Mouse (Mus musculus) hindbrain, embryonic 10.5 days (tissue): ENCODE results near the gene Zdhhc19. TPM values are rescaled to one million over a fixed set of nuclear protein-coding genes. Genes with fewer than 3 reads are reported as not detected.
"Not testable (repeated sequence)": the region's sequence is repeated elsewhere in the genome, so short reads cannot be mapped to it uniquely, and the experiment has no call there.

Experiments
- DNase-seq: peaks from one replicate; pipeline ENCODE4 v3.0.0-alpha.2; 2017; ENCODE audit warnings: low spot score
- H3K27ac ChIP-seq: fragments of 300-500 bp; sonication (generic); 2 replicates; pipeline ENCODE4 v1.5.1; 2016; ENCODE audit warnings: mild to moderate bottlenecking, moderate library complexity
- H3K27me3 ChIP-seq: fragments of 300-500 bp; sonication (generic); 2 replicates; pipeline ENCODE4 v1.6.1; 2016; ENCODE audit warnings: mild to moderate bottlenecking; ENCODE audit not compliant: poor library complexity, insufficient read depth, severe bottlenecking
- H3K36me3 ChIP-seq: fragments of 300-500 bp; sonication (generic); 2 replicates; pipeline ENCODE4 v1.6.1; 2016; ENCODE audit warnings: mild to moderate bottlenecking, moderate library complexity
- H3K4me1 ChIP-seq: fragments of 300-500 bp; sonication (generic); replicated peaks from 2 replicates; pipeline ENCODE4 v1.6.1; 2016; ENCODE audit warnings: mild to moderate bottlenecking
- H3K4me3 ChIP-seq: fragments of 300-500 bp; sonication (generic); 2 replicates; pipeline ENCODE4 v1.5.1; 2016; ENCODE audit warnings: mild to moderate bottlenecking, moderate library complexity
- H3K9me3 ChIP-seq: fragments of 300-500 bp; sonication (generic); 2 replicates; pipeline ENCODE4 v1.6.1; 2016; ENCODE audit warnings: mild to moderate bottlenecking, moderate library complexity
- WGBS: fragments of 180-500 bp; shearing (Covaris S2); methylation state at CpG from one replicate; pipeline ENCODE4 v1.1.7; 2016; 5-methylcytosine and 5-hydroxymethylcytosine counted together
- polyA plus RNA-seq: library from polyadenylated mRNA; unstranded; fragments of >200 nt; fragmentation: Nextera tagmentation; extraction: Ambion mirVana; gene quantifications from 2 replicates; pipeline ENCODE4 v1.2.1, GENCODE M21; 2016

The Zdhhc19 gene
- polyA plus RNA-seq, 1 experiment from 2014 or later, result not detected

DNA sequence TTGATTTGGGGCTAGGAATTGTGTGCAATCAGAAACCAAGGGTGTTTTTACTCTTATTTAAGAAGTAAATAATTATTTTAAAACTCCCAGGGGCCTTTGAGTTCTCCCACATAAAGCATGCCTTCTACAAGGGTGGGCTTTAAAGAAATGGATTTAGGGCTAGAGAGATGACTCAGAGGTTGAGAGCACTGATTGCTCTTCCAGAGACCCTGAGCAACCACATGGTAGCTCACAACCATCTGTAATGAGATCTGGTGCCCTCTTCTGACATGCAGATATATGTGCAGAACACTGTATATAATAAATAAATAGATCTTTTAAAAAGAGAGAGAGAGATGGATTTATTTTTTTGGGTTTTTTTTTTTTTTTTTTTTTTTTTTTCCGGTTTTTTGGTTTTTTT lies 31.2 kb upstream of the Zdhhc19 start:
- no peak for DNase-seq
- peaks cover 55% of the 10 kb centered on the region for H3K36me3 ChIP-seq
- H3K27ac ChIP-seq, result no peak overlapping the region
- no peaks in the 10 kb centered on the region for H3K4me1 ChIP-seq
- H3K9me3 ChIP-seq, result no peaks in the 10 kb centered on the region
- 0% methylated on average over 1 of the region's 1 CpGs for WGBS
- H3K4me3 ChIP-seq, result no peak overlapping the region
- H3K27me3 ChIP-seq, result no peaks in the 10 kb centered on the region

DNA sequence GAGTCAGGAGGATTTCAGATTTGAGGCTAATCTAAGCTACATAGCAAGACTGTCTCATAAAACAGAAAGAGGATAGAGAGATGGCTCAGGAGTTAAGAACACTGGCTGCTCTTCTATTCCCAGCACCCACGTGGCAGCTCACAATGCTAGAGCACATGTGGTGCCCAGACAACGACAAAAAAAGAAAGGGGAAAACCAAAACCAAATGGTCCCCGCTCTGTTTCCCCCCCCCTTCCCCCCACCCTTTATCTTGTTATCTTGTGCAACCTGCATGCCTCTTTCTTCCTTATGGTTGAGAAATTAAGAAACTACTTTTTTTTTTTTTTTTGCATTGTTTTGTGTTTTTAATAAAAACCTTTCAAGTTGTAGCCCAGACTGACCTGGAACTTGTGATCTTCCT lies 27.6 kb upstream of the Zdhhc19 start:
- Histone ChIP-seq H3K27me3 (no peaks in the 10 kb centered on the region), H3K4me3 (no peak overlapping the region), H3K36me3 (peaks cover 74% of the 10 kb centered on the region), H3K9me3 (no peaks in the 10 kb centered on the region), H3K27ac (no peak overlapping the region), H3K4me1 (peaks cover 9% of the 10 kb centered on the region)
- DNase-seq, result no peak
- WGBS, result 87% methylated on average over 3 of the region's 3 CpGs

DNA sequence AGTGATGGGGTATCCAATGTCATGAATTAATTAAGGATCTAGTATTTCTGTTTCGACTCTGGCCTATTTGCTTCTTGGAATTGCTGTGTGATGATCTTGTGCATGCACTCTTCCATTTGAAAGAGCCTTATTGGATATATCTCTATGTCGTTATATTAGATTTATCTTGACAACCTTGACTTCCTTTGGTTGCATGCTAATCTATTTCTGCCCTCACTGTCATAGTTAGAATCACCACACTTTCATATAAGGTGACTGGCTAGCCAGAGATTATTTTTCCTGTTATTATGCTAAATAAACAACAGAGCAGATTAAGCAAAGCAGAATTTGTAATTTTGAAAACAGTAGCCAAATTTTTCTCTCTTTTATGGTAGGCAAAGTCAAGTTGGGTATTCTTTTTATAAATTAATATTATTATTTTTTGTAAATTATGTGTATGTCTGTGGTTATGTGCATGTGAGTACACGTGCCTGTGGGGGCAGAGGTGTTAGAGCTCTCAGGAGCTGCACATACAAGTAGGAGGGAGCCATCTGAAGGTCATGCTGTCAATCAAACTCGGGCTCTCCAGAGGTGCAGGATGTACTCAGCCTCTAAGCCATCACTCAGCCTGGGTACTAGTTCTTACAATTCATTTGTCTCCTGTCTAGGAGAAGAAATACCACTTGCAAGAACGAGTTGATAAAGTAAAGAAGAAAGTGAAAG lies 26.5 kb upstream of the Zdhhc19 start:
- H3K9me3 ChIP-seq, result no peaks in the 10 kb centered on the region
- no peak overlapping the region for H3K4me3 ChIP-seq
- peaks cover 71% of the 10 kb centered on the region for H3K36me3 ChIP-seq
- DNase-seq, result no peak
- H3K4me1 ChIP-seq, result peaks cover 9% of the 10 kb centered on the region
- no peak overlapping the region for H3K27ac ChIP-seq
- 82% methylated on average over 5 of the region's 5 CpGs for WGBS
- no peaks in the 10 kb centered on the region for H3K27me3 ChIP-seq

DNA sequence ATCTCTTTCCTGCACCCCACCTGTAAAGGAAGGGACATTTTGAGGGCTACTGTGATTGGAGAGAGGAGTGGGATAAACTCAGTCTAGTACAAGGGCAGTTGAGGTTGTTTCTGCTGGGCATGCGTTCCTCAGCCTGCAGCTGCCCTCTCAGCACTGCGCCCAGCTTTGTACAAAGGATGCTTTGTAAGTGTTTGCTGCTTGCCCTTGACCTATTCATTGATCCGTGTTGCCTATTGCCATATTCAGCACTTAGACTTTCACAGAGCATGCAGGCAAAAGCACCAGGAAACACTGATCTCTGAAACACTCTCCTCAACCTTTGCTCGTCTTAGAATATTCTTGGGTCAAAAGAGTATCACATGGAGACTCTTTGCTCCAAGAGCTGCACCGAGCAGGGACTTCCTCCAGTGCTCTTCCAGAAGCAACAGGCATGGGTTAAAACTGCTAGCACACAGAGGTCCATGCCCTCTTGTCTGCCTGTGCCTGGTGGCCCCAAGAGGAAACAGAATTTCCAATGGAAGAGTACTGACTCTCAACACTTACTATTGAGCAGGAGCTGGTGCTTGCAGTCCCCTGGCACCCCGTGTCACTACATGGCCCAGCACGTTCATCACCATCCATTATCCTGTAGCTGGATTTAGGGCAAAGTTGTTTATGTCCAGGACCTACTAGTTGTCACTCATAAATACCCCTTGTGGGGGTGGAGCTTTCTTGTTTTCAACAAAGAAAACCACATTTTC lies 23.6 kb upstream of the Zdhhc19 start:
- Histone ChIP-seq H3K27me3 (no peaks in the 10 kb centered on the region), H3K27ac (no peak overlapping the region), H3K4me3 (no peak overlapping the region), H3K4me1 (peaks cover 9% of the 10 kb centered on the region), H3K36me3 (peaks cover 54% of the 10 kb centered on the region), H3K9me3 (no peaks in the 10 kb centered on the region)
- WGBS, result 73% methylated on average over 7 of the region's 7 CpGs
- DNase-seq, result no peak

DNA sequence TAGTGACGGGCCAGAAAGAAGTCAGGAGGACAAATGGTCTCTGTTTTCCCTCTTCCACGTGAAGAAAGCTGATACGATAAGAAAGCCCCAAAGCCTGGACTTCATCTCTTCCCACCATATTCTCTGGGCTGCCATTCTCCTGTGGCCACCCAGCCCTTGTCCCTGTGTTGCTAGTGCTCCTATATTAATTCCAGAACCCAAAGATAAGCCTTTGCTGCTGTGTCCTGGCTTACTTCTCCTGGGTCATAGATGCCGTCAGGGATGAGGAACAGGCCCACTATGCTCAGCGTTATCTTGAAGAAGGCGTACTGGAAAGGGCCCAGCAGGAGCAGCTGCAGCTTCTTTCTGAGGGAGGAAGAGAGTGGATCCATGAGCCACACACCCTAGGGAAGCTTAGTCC lies 18.8 kb upstream of the Zdhhc19 start:
- peaks cover 12% of the 10 kb centered on the region for H3K36me3 ChIP-seq
- no peak overlapping the region for H3K27ac ChIP-seq
- H3K4me3 ChIP-seq, result no peak overlapping the region
- WGBS, result 87% methylated on average over 6 of the region's 6 CpGs
- no peak for DNase-seq
- no peaks in the 10 kb centered on the region for H3K27me3 ChIP-seq
- no peaks in the 10 kb centered on the region for H3K9me3 ChIP-seq
- peaks cover 5% of the 10 kb centered on the region for H3K4me1 ChIP-seq

DNA sequence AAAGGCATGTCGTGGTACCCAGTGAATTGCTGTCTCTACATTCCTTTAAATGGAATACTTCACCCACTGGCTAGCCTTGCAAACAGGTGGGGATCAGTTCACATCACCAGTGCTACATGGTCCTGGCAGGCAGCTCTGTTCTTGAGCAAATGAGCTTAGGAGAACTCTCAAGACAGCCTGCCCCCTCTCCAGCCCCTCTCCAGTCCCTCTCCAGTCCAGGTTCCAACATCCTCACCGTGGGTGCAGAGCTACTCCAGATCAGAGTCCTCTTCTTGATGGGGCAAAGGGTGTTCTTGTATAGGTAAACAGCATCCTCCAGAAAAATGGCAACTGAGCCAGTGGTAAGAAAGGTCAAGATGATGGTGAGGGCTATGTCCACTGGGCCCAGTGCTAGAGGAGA lies 16.6 kb upstream of the Zdhhc19 start:
- no peaks in the 10 kb centered on the region for H3K9me3 ChIP-seq
- H3K4me1 ChIP-seq, result peaks cover 10% of the 10 kb centered on the region
- DNase-seq, result no peak
- H3K27me3 ChIP-seq, result no peaks in the 10 kb centered on the region
- H3K27ac ChIP-seq, result no peak overlapping the region
- no peak overlapping the region for H3K4me3 ChIP-seq
- WGBS, result 81% methylated on average over 2 of the region's 2 CpGs
- H3K36me3 ChIP-seq, result no peaks in the 10 kb centered on the region

DNA sequence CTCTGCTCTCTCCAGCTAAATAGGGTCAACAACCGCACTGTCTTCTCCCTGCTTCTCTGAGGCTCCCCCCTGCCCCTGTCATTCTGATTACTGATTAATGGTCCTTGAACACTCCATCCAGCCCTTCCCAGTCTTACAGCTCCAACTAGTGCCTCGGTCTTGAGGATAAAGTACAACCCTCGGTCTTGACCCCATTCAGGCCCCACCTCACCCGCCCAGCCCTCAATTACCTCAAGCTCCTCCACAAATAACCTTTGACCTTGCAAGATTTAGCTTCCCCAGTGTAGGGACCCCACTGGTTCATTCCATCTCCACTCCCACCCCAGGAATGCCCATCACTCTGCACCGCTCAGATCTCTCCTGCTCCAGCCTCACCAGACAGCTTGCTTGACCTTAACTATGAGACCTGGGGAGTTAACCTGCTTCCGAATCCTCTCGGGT lies 11.6 kb upstream of the Zdhhc19 start:
- no peaks in the 10 kb centered on the region; the same call in 1 of the 2 replicates for H3K27me3 ChIP-seq
- WGBS, result 48% methylated on average over 7 of the region's 7 CpGs
- H3K9me3 ChIP-seq, result no peaks in the 10 kb centered on the region
- no peaks in the 10 kb centered on the region for H3K36me3 ChIP-seq
- no peak for DNase-seq
- peaks cover 27% of the 10 kb centered on the region for H3K4me1 ChIP-seq
- H3K27ac ChIP-seq, result no peak overlapping the region
- no peak overlapping the region for H3K4me3 ChIP-seq

DNA sequence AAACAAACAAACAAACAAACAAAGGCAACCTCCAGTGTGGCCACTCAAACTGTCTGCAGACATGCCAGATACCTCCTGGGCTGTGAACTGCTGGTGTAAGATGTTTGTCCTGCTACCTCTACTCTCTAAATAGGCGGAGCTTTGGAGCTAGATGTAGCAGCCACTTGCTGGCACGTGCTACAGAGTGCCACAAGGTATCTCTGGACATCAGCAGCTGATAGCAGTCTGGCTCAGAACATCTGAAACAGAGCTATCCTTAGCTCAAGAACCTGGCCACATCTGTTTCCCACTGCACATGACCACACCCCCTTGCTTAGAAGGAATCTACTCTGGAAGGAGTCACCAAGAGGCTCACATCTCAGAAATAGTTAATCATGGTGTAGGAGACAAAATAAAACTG lies 10.9 kb upstream of the Zdhhc19 start:
- 76% methylated on average over 2 of the region's 2 CpGs for WGBS

DNA sequence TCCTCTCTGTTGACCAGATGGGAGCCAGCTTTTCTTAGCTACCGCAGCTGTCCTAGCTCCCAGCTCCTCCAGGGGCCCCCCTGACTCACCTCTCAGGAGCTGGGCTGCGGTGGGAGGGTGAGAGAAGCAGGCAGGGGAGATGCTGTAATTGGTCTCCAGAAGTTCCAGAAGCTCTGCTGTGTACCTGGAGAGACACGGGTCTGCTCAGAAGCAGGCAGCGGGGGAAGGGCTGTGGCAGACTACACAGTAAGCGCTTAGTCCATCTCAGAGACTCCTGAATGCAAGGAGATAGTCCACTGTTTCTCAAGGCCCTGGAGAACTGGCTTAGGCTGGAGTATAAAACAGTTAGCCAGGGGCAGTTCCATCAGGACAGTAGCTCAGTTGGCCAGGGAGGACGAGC lies 10.0 kb upstream of the Zdhhc19 start:
- Histone ChIP-seq H3K4me3 (no peak overlapping the region), H3K36me3 (no peaks in the 10 kb centered on the region), H3K4me1 (peaks cover 27% of the 10 kb centered on the region), H3K27me3 (no peaks in the 10 kb centered on the region; the same call in 1 of the 2 replicates), H3K27ac (0 out of 2 replicates have a peak overlapping the region, but pooled peaks have one; percentile 3), H3K9me3 (no peaks in the 10 kb centered on the region)
- no peak for DNase-seq
- 77% methylated on average over 6 of the region's 6 CpGs for WGBS

More for the DNA sequence above, 10.9 kb upstream of the Zdhhc19 start:
- Histone ChIP-seq H3K4me3 (no peak overlapping the region), H3K9me3 (no peaks in the 10 kb centered on the region), H3K27me3 (no peaks in the 10 kb centered on the region; the same call in 1 of the 2 replicates), H3K36me3 (no peaks in the 10 kb centered on the region), H3K4me1 (peaks cover 27% of the 10 kb centered on the region), H3K27ac (no peak overlapping the region)
- DNase-seq, result no peak

DNA sequence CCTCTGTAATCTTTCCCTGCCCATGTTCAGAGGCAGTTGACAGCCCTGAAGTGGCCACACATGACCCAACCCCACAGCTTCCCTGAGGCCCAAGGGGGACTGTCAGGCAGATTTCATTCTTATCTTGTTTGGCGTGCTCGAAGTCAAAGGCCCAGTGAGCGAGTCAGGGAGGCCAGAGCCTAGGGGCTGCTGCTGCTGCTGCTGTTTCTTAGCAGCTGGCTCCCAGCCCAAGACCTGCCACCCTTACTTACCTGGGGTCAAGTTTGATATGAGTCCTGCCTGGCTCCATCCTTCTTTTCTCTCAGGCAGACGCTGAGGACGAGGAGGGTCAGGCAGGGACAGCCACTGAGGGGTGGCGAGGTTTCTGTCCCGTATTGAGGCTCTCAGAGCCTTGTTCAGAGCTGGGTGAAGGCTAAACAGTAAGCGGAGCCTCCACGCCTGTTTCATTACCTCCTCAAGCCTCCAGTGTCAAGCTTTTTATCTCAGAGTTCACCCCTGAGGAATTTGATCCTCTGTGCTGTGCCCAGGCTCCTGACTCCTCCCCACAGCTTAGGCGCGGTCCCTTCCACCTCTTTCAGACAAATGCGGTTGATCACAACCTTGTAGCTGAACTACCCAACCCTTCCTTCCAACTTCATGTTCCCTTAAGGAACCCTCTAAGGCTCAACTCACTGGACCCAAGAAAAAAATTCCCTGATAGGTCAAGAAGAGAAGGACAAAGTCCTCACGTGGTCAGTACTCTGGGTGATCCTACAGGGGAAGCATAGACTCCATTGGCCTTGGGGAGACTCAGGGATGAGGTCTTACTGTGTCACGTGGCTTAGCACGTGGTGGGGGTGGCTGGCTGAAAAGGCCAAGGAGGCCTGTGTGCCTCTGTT lies 8.6 kb upstream of the Zdhhc19 start, which contains the start of gene Slc51a:
Gene Slc51a (minus strand): TSS at position 646 of the 878 bp plus-strand sequence.
- Histone ChIP-seq H3K36me3 (no peaks in the 10 kb centered on the region), H3K4me1 (peaks cover 27% of the 10 kb centered on the region), H3K4me3 (no peak within 1 kb of the TSS), H3K9me3 (no peaks in the 10 kb centered on the region), H3K27me3 (no peaks in the 10 kb centered on the region; the same call in 1 of the 2 replicates), H3K27ac (no peak within 1 kb of the TSS; the same call in 1 of the 2 replicates)
- WGBS, result 65% methylated on average over 15 of the region's 15 CpGs
- DNase-seq, result no peak

DNA sequence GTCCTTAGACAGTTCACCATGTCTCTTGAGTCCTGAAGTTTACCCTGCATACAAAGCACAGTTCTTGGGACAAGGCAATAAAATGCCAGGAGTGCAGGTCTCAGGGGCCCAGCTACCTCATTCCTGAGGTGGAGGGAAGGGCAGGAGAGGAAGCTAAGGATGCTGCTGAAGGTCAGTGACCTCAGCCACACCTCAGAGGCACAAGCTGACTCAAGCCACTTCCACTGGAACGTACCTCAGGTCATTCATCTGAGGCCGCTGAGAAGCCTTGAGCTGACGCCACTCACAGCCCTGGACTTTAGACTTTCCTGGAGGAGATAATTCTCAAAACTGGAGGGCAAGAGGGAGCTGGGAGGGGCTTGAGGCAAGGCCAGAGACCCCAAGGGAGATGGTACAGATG lies 7.1 kb upstream of the Zdhhc19 start:
- no peaks in the 10 kb centered on the region for H3K36me3 ChIP-seq
- H3K27me3 ChIP-seq, result no peaks in the 10 kb centered on the region; the same call in 1 of the 2 replicates
- 94% methylated on average over 3 of the region's 3 CpGs for WGBS
- no peak overlapping the region for H3K4me3 ChIP-seq
- DNase-seq, result no peak
- H3K4me1 ChIP-seq, result peaks cover 22% of the 10 kb centered on the region
- no peaks in the 10 kb centered on the region for H3K9me3 ChIP-seq
- no peak overlapping the region for H3K27ac ChIP-seq

DNA sequence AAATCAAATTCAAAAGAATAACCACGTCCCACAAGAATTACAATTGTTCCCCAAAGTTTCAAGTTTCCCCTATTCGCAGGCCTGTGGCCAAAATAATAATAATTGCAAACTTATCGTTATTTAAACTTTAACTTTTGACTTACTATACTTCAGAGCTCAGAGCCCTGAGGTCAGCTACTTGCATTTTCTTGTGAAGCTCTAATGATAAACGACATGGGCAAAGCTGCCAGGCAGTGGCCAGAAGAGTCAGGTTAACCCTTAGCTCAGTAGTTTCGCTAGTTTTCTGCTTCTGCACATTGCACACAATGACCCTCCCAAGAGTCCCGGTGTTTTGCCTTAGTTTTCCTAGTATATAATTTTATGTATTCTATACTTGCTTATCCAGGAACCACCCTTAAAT lies 1.7 kb upstream of the Zdhhc19 start:
- not testable (repeated sequence) for DNase-seq, H3K4me3 ChIP-seq, H3K36me3 ChIP-seq, H3K4me1 ChIP-seq, H3K9me3 ChIP-seq, H3K27ac ChIP-seq
- WGBS, result 81% methylated on average over 6 of the region's 6 CpGs
- peaks cover 12% of the 10 kb centered on the region; the same call in 1 of the 2 replicates for H3K27me3 ChIP-seq
